Mouse (Mus musculus): ENCODE results near the gene Fktn. TPM values are rescaled to one million over a fixed set of nuclear protein-coding genes. Genes with fewer than 3 reads are reported as not detected.
"Not testable (repeated sequence)": the region's sequence is repeated elsewhere in the genome, so short reads cannot be mapped to it uniquely, and the experiment has no call there.

Gene Fktn
- total RNA-seq, 4 experiments from 2014 or later: 6.2 to 10.7 (median 7.2) TPM

GRCm38 (mm10) chr4:53770958-53771735 is 57.3 kb downstream of the Fktn start:
- DNase-seq (ENCODE audit: low spot score in 2 of 2): no peak

- no peak for DNase-seq (ENCODE audit: low spot score in 2 of 2)
Measured at GRCm38 (mm10) chr4:53772004-53772403, 58.2 kb downstream of the Fktn start.

DNA sequence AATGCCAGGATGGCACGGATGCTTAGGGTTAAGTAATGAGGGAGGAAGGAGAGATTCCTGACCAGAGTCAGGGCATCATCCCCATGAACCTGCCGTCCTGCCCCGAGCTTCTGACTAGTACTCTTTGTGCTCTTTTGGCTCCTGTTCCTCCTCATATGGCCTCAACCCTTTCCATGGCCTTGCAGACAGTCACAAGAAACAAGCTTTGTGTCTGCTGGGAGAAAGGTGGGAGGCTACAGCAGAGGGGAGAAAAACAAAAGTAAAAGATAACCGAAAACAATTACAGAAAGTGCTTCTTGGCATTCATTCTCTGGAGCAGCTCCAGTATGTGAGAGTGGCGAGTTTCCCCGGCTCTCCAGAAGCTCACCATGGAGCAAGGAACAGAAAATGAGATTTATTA is 60.1 kb downstream of the Fktn start:
- no peak for DNase-seq (ENCODE audit: low spot score in 2 of 2)

- DNase-seq (ENCODE audit: low spot score in 2 of 2): no peak
Measured at GRCm38 (mm10) chr4:53781396-53781795, 67.6 kb downstream of the Fktn start.

- DNase-seq (ENCODE audit: low spot score in 2 of 2): no peak
Measured at GRCm38 (mm10) chr4:53782216-53783070, 68.6 kb downstream of the Fktn start.

DNA sequence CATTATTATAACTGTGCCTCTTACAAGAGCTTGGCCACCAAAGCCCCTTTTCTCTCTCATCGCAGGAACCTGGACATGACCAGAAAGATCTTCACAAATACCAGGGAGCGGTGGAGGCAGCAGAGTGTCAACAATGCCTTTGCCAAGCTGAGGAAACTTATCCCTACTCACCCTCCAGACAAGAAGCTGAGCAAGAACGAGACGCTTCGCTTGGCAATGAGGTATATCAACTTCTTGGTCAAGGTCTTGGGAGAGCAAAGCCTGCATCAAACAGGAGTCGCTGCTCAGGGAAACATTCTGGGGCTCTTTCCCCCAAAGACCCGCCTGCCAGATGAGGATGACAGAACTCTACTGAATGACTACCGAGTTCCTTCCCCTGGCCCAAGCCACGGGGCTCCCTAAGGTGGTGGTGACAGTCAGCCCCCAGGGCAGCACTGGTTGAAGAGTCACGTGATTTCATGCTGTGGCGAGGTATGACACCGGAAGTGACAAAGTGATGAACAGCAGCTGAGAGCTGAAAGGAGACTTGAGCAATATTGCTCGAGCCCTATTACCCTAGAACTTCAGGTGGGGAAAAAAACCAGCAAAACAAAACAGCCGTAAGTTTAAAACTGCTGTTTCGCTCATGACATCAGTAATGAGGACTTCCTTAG is 72.1 kb downstream of the Fktn start:
- no peak for DNase-seq (ENCODE audit: low spot score in 2 of 2)

GRCm38 (mm10) chr4:53786851-53787250 is 73.1 kb downstream of the Fktn start:
- DNase-seq (ENCODE audit: low spot score in 2 of 2): no peak

GRCm38 (mm10) chr4:53789346-53789745 is 75.5 kb downstream of the Fktn start:
- no peak for DNase-seq (ENCODE audit: low spot score in 2 of 2)

DNA sequence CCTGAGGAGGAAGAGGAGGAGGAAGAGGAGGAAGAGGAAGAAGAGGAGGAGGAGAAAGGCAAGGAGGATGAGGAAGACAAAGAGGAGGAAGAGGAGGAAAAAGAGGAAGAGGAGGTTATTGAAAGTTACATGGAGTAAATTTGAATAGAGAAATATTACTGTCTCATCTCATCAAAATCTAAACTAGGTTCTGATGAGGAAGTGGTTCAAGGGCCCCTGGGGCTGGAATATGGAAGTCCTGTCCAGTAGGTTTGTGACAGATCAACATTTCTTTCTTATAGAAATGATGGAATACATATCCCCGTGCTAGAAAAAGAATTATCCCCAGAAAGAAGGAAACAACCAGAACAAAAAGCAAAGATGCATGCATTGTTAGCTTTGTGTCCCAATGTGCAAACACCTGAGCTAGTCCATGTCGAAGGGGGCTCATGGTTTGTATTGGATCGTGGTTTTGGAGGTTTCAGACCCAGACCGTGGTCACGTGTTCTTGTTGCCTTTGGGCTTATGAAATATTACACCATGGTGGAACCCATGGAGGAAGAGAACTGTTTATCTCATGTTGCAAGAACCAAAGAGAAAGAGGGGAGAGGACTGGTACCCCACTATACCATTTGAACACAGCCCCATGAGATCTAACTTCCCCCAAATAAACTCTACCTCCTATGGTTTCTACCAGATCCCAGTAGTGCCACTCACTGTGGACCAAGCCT is 80.6 kb downstream of the Fktn start:
- DNase-seq (ENCODE audit: low spot score in 2 of 2): no peak

GRCm38 (mm10) chr4:53795086-53795485 is 81.3 kb downstream of the Fktn start:
- DNase-seq (ENCODE audit: low spot score in 2 of 2): no peak

DNA sequence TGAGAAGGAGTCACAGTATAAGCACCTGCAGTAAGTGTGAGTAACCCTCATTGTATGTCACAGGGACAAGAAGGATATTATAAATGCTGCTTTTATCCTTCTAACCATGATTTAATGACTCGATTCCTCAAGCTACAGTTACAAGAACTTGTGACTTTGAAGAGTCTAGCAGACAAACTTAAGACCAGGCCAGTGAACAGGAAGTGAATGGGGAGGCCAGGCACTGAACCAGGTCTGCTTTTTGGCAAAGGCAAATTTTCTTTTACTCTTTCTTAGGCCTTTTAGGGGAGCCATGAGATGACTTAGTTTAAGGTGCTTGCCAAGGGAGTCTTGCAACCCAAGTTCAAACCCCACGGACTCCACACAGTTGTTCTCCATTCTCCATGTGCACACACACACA is 81.9 kb downstream of the Fktn start:
- no peak for DNase-seq (ENCODE audit: low spot score in 2 of 2)

DNA sequence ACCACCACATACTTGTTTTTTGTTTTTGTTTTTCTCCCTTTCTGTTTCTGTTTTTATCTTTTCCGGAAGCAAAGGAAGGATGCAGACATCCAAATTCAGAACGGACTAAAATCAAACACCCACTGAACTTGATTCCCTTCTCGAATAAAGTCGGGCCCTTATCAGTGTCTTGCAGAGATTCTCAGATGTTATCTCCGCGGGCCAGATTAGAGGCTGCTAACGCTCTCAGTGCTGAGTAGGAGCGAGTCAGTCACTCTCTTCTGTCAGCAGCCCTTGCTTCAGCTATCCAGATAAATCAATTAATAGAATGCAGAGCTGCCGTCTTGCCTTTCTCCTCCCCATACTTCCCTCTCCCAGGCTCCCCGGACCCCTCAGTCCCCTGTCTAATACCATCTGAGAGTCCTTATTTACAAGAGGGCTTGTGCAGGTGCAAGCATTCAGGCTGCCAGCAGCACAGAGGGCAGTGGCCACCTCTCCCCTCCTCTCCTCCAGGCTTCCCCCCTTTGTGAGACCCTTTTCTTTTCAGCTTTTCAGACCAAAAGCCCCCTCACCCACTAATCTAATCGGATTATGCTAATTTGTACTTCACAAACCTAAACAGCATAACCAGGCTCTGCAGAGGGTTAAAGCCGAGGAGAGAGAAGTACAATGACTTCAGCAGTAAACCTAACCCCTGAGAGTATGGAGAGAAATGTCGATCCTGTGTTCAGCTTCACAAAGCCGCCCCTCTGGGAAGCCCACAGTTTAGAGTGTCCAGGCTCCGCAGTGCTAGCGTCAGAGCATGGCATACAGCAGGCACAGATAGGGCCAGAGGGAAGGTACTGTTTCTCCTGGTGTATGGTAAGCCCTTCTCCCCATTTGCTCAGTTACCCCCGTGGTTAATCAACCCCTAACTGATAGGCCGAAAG is 83.3 kb downstream of the Fktn start:
- DNase-seq (ENCODE audit: low spot score in 2 of 2): no peak

GRCm38 (mm10) chr4:53798896-53799676 is 85.3 kb downstream of the Fktn start:
- no peak for DNase-seq (ENCODE audit: low spot score in 2 of 2)

GRCm38 (mm10) chr4:53799753-53800152 is 86.0 kb downstream of the Fktn start:
- DNase-seq (ENCODE audit: low spot score in 2 of 2): no peak

DNA sequence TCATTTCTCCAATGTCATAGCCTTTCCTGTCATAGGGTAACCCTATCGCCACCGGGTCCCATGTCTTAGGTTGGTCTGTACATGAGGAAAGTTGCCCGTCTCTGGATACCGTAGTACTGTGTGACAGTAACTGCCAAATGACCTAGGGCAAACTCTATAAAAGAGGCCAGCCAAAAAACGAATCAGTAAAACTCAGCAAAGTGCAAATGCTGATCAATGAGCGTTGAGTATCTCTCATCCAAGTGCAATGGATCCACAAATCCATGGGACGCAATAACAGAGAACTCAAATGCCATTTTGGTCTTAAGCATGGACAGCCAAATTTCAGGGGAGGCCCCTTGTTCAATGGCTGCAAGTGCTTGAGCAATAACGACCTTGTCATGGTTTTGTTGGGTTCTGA is 89.9 kb downstream of the Fktn start:
- DNase-seq (ENCODE audit: low spot score in 2 of 2): not testable (repeated sequence)

GRCm38 (mm10) chr4:53806428-53806827 is 92.6 kb downstream of the Fktn start:
- DNase-seq (ENCODE audit: low spot score in 2 of 2): not testable (repeated sequence)

DNA sequence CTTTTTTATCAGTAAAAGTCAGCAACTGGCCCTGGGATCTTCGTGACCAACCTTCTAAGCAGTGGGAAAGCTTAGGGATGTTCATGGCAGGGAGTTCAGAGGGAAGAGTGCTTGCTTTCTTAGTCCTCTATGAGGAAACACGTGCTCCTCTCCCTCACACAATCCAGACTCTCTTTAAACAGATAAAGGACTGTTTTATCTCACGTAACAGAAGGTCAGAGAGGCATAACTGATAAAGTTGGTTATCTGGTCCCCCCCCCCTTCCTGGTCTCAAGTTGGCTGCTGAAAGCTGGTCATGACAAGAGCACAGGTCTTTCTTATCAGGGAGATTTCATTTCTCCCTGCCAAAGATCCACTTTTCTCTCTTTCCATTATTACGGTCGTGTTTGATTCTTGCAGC is 104.5 kb downstream of the Fktn start:
- no peak for DNase-seq (ENCODE audit: low spot score in 2 of 2)

- DNase-seq (ENCODE audit: low spot score in 2 of 2): peak; percentile 57 to 65
Measured at GRCm38 (mm10) chr4:53823697-53824096, 109.9 kb downstream of the Fktn start.

DNA sequence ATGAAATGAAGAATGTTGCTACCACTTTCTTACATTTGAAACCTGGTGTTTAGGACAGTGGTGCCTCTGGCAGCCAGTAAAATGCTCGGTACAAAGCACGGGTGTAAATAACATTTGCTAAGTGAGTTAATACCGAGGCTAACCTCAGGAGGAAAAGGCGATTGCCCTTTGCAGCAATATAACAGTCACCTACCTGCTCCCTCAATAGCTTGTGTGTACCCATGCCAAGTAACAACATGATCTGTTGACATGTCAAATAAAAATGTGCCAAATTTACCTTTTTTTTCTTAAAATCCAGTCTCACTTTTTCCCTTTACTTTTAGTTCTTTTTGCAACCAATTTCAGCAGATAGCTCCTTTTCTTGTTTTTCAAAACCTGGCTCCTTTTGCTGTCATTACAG is 111.0 kb downstream of the Fktn start:
- DNase-seq (ENCODE audit: low spot score in 2 of 2): no peak
